Mouse (Mus musculus) intestine, embryonic 14.5 days (tissue): Measurements from ENCODE around the gene Gzmk. TPM values are rescaled to one million over a fixed set of nuclear protein-coding genes. Genes with fewer than 3 reads are reported as not detected.

ENCODE experiments used
- ATAC-seq: fragments of 200-750 bp; cut with Nextera tagmentation; replicated peaks from 2 replicates; pipeline ENCODE4 v1.8.0; 2017; ENCODE audit warnings: low read depth, moderate number of reproducible peaks, moderate TSS enrichment, moderate library complexity; ENCODE audit not compliant: low FRiP score, low TSS enrichment
- DNase-seq: peaks from one replicate; pipeline ENCODE4 v3.0.0-alpha.2; 2018; ENCODE audit warnings: low spot score
- H3K27ac ChIP-seq: fragments of 300-500 bp; sonication (generic); 2 replicates; pipeline ENCODE4 v1.5.1; 2014; ENCODE audit warnings: low read depth, mild to moderate bottlenecking, control low read depth
- H3K27me3 ChIP-seq: fragments of 300-500 bp; sonication (generic); replicated peaks from 2 replicates; pipeline ENCODE4 v1.6.1; 2014; ENCODE audit warnings: low read length, control low read depth; ENCODE audit not compliant: control insufficient read depth, insufficient read depth
- H3K36me3 ChIP-seq: fragments of 300-500 bp; sonication (generic); 2 replicates; pipeline ENCODE4 v1.6.1; 2014; ENCODE audit warnings: low read length, control low read depth; ENCODE audit not compliant: control insufficient read depth, insufficient read depth
- H3K4me1 ChIP-seq: fragments of 300-500 bp; sonication (generic); replicated peaks from 2 replicates; pipeline ENCODE4 v1.6.1; 2014; ENCODE audit warnings: low read length, control low read depth, mixed read lengths; ENCODE audit not compliant: control insufficient read depth, insufficient read depth
- H3K4me2 ChIP-seq: fragments of 300-500 bp; sonication (generic); 2 replicates; pipeline ENCODE4 v1.6.1; 2014; ENCODE audit warnings: low read length
- H3K4me3 ChIP-seq: fragments of 300-500 bp; sonication (generic); 2 replicates; pipeline ENCODE4 v1.5.1; 2014; ENCODE audit warnings: low read depth, low read length, control low read depth, mixed read lengths
- H3K9ac ChIP-seq: fragments of 300-500 bp; sonication (generic); 2 replicates; pipeline ENCODE4 v1.6.1; 2014; ENCODE audit warnings: mild to moderate bottlenecking, low read length
- H3K9me3 ChIP-seq: fragments of 300-500 bp; sonication (generic); 2 replicates; pipeline ENCODE4 v1.6.1; 2016; ENCODE audit warnings: low read length, control low read depth; ENCODE audit not compliant: control insufficient read depth
- WGBS: fragments of 180-500 bp; shearing (Covaris S2); extraction: QIAGEN DNeasy Blood & Tissue Kit; methylation state at CpG from one replicate; pipeline ENCODE4 v1.1.7; 2014; 5-methylcytosine and 5-hydroxymethylcytosine counted together
- polyA plus RNA-seq: library from polyadenylated mRNA; unstranded; fragments of >200 nt; fragmentation: Nextera tagmentation; extraction: Ambion mirVana; gene quantifications from 2 replicates; pipeline ENCODE4 v1.2.1, GENCODE M21; 2014

The Gzmk gene
- polyA plus RNA-seq, 1 experiment from 2014 or later, result not detected

DNA sequence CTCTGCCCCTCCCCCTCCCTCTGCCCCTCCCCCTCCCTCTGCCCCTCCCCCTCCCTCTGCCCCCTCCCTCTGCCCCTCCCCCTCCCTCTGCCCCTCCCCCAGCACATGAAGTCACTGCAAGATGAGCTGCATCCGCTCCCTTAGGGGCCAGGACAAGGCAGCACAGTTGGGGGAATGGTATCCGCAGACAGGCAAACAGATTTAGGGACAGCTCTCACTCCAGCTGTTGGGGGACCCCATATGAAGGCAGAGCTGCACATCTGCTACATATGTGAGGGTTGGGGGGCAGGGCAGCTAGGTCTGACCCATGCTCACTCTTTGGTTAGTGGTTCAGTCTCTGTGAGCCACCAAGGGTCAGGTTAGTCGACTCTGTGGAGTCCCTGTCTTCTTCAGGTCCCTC, 26.4 kb downstream of the Gzmk start:
- Histone ChIP-seq H3K36me3 (no peaks in the 10 kb centered on the region), H3K9me3 (no peaks in the 10 kb centered on the region), H3K4me1 (no peaks in the 10 kb centered on the region), H3K27ac (no peak overlapping the region), H3K27me3 (no peaks in the 10 kb centered on the region), H3K9ac (no peak overlapping the region), H3K4me3 (no peak overlapping the region), H3K4me2 (no peak overlapping the region)
- WGBS, result 38% methylated on average over 3 of the region's 3 CpGs
- DNase-seq (no peak), ATAC-seq (no peak)

DNA sequence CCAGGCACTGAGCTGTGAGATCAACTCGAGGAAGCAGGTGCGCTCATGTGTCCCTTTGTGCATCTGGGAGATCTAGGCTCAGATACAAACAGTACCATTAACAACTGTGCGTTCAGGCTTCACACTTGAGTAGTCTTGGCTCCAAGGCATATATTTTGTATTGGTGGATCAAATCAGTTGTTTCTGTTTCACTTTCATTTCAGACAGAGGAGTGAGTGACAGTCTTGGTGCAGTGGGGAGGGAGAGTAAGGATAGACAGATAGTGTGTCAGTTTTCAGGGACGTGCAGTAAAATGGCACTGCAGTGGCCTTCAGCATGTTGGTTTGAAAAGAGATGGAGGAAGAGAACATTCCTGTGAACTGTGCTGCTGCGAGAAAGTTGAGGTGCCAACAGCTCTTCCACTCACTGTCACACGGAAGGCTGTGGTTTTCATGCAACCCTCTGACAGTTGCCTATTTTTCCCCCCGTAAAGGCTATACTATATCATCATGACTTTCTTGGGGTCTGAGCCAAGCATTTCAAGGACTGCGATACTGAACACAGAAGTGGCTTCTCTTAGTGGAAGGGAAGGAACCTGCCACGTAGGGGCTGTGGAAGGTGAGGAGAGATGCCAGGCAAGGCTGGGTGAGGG, 27.7 kb downstream of the Gzmk start:
- Histone ChIP-seq H3K4me3 (no peak overlapping the region), H3K9ac (no peak overlapping the region), H3K36me3 (no peaks in the 10 kb centered on the region), H3K27me3 (no peaks in the 10 kb centered on the region), H3K27ac (no peak overlapping the region), H3K4me2 (no peak overlapping the region), H3K4me1 (no peaks in the 10 kb centered on the region), H3K9me3 (no peaks in the 10 kb centered on the region)
- ATAC-seq (no peak), DNase-seq (peak; percentile 46)
- WGBS, result 80% methylated on average over 9 of the region's 9 CpGs

DNA sequence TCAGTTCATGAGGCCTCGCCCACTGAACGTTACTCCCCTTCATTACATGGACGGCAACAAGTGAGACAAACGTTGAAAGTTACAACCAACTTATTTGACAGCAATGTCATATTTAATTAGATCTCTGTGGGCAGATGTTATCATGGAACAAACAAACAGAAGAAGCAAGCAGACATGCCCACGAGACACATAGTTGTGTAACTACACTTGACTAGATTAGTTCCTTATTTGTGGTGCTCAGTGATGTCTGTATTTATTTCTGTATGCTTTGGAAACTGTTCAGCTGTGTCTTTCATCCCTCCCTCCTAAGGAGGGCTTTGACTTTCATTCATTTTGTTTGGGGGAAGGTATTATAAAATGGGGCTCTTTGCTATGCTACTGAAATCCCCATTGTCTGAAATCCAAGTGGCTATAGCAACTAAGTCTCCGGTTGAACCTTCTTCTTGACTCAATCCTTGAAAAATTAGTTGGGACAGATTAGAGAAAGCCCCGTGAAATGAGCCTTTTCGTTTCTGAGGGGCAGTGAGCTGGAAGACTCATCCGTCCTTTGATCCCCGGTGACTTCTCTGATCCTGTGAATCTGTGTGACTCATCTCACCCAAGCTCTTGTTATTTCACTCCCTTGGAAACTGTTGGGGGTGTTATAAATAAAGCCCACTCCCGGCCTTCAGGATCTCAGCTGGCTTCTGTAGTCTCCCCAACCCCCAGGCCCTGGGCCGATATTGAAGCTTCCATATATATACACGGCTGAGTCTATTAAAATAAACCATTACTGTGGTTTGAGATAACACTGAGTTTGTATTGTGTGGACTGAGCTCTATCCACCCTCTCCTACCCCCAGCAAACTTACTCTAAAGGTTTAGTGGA, 28.7 kb downstream of the Gzmk start:
- H3K4me2 ChIP-seq, result no peak overlapping the region
- DNase-seq, result peak; percentile 25
- WGBS, result 63% methylated on average over 13 of the region's 13 CpGs

DNA sequence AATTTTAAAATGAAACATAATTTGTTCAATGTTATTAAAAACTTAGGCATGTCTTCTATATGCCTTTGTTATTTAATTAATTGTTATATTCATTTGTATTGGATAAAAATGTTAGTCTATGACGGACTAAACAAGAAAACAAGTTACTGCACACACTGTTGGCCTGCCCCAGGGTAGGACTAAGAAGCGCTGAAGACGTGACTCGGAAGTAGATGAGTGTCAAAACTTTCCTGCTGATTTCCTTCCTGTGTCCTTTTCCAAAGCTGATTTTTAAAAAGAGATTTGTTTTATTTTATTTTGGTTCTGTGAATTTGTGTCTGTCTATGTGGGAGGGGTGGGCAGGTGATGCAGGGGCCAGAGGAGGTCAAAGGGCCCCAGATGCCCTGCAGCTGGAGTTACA, 42.0 kb downstream of the Gzmk start:
- no peaks in the 10 kb centered on the region for H3K4me1 ChIP-seq
- H3K9me3 ChIP-seq, result no peaks in the 10 kb centered on the region
- DNase-seq (no peak), ATAC-seq (no peak)
- no peak overlapping the region for H3K27ac ChIP-seq
- H3K36me3 ChIP-seq, result no peaks in the 10 kb centered on the region
- H3K9ac ChIP-seq, result no peak overlapping the region
- no peak overlapping the region for H3K4me2 ChIP-seq
- WGBS, result 91% methylated on average over 4 of the region's 4 CpGs
- no peak overlapping the region for H3K4me3 ChIP-seq
- no peaks in the 10 kb centered on the region for H3K27me3 ChIP-seq

More for the DNA sequence above, 28.7 kb downstream of the Gzmk start:
- Histone ChIP-seq H3K4me1 (no peaks in the 10 kb centered on the region), H3K36me3 (no peaks in the 10 kb centered on the region), H3K27me3 (no peaks in the 10 kb centered on the region), H3K27ac (no peak overlapping the region), H3K4me3 (no peak overlapping the region), H3K9ac (no peak overlapping the region), H3K9me3 (no peaks in the 10 kb centered on the region)
- no peak for ATAC-seq

DNA sequence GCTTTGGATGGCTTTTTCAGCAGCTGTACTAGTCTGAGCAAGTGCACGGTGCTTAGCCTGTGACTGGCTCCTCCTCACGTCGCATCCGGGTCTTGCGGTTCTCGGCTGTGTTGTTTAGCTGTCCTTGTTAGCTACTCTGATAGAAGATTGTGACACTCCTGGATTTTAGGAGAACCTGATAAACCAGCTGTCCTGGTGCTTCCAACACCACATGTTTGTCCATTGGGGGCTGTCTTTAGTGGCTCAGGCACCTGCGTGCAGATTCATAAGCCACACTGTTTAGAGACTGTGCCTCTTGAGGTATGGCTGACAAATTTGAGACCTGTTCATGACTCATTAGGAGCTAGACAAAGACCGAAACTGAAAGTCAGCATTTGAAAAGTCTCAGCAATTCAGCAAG, 42.4 kb downstream of the Gzmk start:
- H3K4me3 ChIP-seq, result no peak overlapping the region
- no peak overlapping the region for H3K4me2 ChIP-seq
- 92% methylated on average over 8 of the region's 8 CpGs for WGBS
- no peaks in the 10 kb centered on the region for H3K4me1 ChIP-seq
- H3K9ac ChIP-seq, result no peak overlapping the region
- DNase-seq, result no peak
- no peaks in the 10 kb centered on the region for H3K36me3 ChIP-seq
- H3K27me3 ChIP-seq, result no peaks in the 10 kb centered on the region
- H3K27ac ChIP-seq, result no peak overlapping the region
- no peaks in the 10 kb centered on the region for H3K9me3 ChIP-seq
- no peak for ATAC-seq

DNA sequence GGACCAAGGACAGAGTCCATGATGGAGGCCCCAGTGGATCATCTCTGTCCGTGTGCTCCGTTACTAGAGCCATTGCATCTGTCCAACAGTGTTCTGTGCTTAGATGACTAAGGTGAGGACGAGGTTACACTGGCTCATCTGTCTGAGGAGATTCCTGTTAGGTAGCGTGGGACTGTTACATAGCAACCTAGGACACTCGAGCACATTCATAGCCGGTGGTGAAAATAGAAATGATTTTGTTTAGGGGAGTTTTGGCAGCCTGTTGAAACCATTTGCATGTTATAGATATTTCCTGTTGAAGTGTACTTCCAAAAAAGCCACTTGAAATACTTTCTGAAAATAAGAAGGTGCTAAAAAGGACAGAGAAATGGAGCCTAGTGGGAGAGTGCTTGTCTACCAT, 51.5 kb downstream of the Gzmk start:
- DNase-seq (no peak), ATAC-seq (no peak)
- Histone ChIP-seq H3K4me2 (no peak overlapping the region), H3K4me3 (no peak overlapping the region), H3K36me3 (no peaks in the 10 kb centered on the region), H3K27me3 (no peaks in the 10 kb centered on the region), H3K9me3 (no peaks in the 10 kb centered on the region), H3K9ac (no peak overlapping the region), H3K27ac (no peak overlapping the region), H3K4me1 (no peaks in the 10 kb centered on the region)
- WGBS, result 79% methylated on average over 6 of the region's 6 CpGs

DNA sequence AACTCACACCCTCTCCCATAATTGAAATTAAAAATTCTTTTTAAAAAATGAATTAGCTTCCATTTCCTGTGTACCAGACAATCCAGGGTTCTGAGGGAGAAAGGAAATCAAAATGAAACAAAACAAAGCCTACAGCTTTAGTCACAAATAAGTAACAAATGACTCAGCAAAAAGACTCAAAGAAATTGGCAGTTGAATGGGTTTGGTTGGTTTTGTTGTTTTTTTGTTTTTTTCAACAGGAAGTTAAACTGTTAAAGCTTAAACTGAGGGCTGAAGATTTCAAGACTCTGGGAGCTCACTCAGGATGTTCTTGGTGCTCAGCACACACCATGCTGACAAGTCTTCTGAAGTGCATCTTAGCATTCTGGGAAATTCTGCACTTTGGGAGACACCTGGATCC, 55.5 kb downstream of the Gzmk start:
- ATAC-seq (no peak), DNase-seq (no peak)
- no peaks in the 10 kb centered on the region for H3K4me1 ChIP-seq
- H3K9me3 ChIP-seq, result no peaks in the 10 kb centered on the region
- no peak overlapping the region for H3K27ac ChIP-seq
- H3K9ac ChIP-seq, result no peak overlapping the region
- no peak overlapping the region for H3K4me2 ChIP-seq
- H3K27me3 ChIP-seq, result no peaks in the 10 kb centered on the region
- H3K36me3 ChIP-seq, result no peaks in the 10 kb centered on the region
- no peak overlapping the region for H3K4me3 ChIP-seq

DNA sequence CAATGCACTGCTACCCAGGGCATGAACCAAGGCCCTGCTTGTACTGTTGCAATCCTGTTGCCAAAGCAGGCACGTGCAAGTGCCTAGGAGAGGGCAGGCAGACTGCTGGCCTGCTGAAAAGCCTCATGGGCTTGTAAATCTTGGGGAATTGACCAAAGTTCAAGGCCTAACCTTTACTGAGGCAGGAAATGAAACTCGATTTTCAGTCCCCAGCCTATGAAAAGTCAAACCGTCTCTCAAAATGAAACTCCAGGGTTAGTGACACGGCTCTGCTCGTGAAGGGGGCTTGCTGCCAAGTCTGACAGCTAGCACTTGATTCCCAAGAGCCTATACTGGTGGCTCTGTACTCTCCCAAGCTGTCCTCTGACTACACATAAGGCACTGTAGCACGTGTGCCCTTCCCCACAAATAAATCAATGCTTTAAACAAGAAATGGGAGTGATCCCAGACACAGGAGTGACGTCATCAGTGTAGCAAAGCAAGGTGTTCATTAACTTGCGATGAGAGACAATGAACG, 57.6 kb downstream of the Gzmk start:
- no peaks in the 10 kb centered on the region for H3K36me3 ChIP-seq
- H3K4me1 ChIP-seq, result no peaks in the 10 kb centered on the region
- H3K27ac ChIP-seq, result no peak overlapping the region
- no peaks in the 10 kb centered on the region for H3K9me3 ChIP-seq
- H3K27me3 ChIP-seq, result no peaks in the 10 kb centered on the region
- no peak for DNase-seq
- H3K4me3 ChIP-seq, result no peak overlapping the region
- no peak for ATAC-seq
- WGBS, result 71% methylated on average over 9 of the region's 9 CpGs
- no peak overlapping the region for H3K4me2 ChIP-seq
- H3K9ac ChIP-seq, result no peak overlapping the region
